Mouse (Mus musculus) limb, embryonic 14.5 days (tissue): ENCODE data around the gene Mast4. TPM values are rescaled to one million over a fixed set of nuclear protein-coding genes. Genes with fewer than 3 reads are reported as not detected.

ENCODE experiments used
- ATAC-seq: fragments of 200-750 bp; cut with Nextera tagmentation; 2 replicates; pipeline ENCODE4 v1.8.0; 2017; ENCODE audit warnings: low read depth, moderate number of reproducible peaks, moderate TSS enrichment; ENCODE audit not compliant: low FRiP score
- DNase-seq: peaks from one replicate; pipeline ENCODE4 v3.0.0-alpha.2; 2015; ENCODE audit warnings: low spot score
- H3K27ac ChIP-seq: fragments of 300-500 bp; sonication (generic); replicated peaks from 2 replicates; pipeline ENCODE4 v1.5.1; 2014; ENCODE audit warnings: low read depth, mild to moderate bottlenecking, low read length, moderate library complexity, mixed read lengths
- H3K27me3 ChIP-seq: fragments of 300-500 bp; sonication (generic); 2 replicates; pipeline ENCODE4 v1.6.1; 2014; ENCODE audit warnings: low read length, mixed read lengths; ENCODE audit not compliant: control insufficient read depth, insufficient read depth
- H3K36me3 ChIP-seq: fragments of 300-500 bp; sonication (generic); 2 replicates; pipeline ENCODE4 v1.6.1; 2014; ENCODE audit warnings: mild to moderate bottlenecking, low read length, moderate library complexity, mixed read lengths; ENCODE audit not compliant: control insufficient read depth, insufficient read depth
- H3K4me1 ChIP-seq: fragments of 300-500 bp; sonication (generic); 2 replicates; pipeline ENCODE4 v1.6.1; 2014; ENCODE audit warnings: antibody characterized with exemption, low read length, mixed read lengths; ENCODE audit not compliant: control insufficient read depth, insufficient read depth
- H3K4me2 ChIP-seq: fragments of 300-500 bp; sonication (generic); replicated peaks from 2 replicates; pipeline ENCODE4 v1.6.1; 2014; ENCODE audit warnings: low read depth, mild to moderate bottlenecking, low read length, moderate library complexity; ENCODE audit not compliant: severe bottlenecking
- H3K4me3 ChIP-seq: fragments of 300-500 bp; sonication (generic); replicated peaks from 2 replicates; pipeline ENCODE4 v1.5.1; 2014; ENCODE audit warnings: low read length
- H3K9ac ChIP-seq: fragments of 300-500 bp; sonication (generic); 2 replicates; pipeline ENCODE4 v1.6.1; 2014; ENCODE audit warnings: mild to moderate bottlenecking, low read depth, low read length, moderate library complexity; ENCODE audit not compliant: severe bottlenecking
- H3K9me3 ChIP-seq: fragments of 300-500 bp; sonication (generic); 2 replicates; pipeline ENCODE4 v1.6.1; 2016; ENCODE audit warnings: low read length; ENCODE audit not compliant: control insufficient read depth
- POLR2A ChIP-seq: fragments of 200-500 bp; IDR thresholded peaks from 2 replicates; pipeline ENCODE4 v1.8.0; 2012; ENCODE audit warnings: inconsistent platforms, mild to moderate bottlenecking, moderate library complexity, borderline replicate concordance; ENCODE audit not compliant: insufficient read depth, insufficient read length; ENCODE audit errors: extremely low read depth
- WGBS: fragments of 180-500 bp; shearing (Covaris S2); extraction: QIAGEN DNeasy Blood & Tissue Kit; methylation state at CpG from one replicate; pipeline ENCODE4 v1.1.7; 2014; 5-methylcytosine and 5-hydroxymethylcytosine counted together
- polyA plus RNA-seq, 2 experiments: library from polyadenylated mRNA; depleted of rRNA in 1 of 2; stranded (reverse) in 1 of 2; unstranded in 1 of 2; fragments of >200 nt; fragmentation: Nextera tagmentation in 1 of 2; extraction: Ambion mirVana in 1 of 2; gene quantifications; 2 replicates each; pipeline versions ENCODE4 v1.2.1 to v1.2.3; 2012 to 2014

Gene Mast4
- polyA plus RNA-seq, 2 experiments = 12.5 to 25.2 TPM

DNA sequence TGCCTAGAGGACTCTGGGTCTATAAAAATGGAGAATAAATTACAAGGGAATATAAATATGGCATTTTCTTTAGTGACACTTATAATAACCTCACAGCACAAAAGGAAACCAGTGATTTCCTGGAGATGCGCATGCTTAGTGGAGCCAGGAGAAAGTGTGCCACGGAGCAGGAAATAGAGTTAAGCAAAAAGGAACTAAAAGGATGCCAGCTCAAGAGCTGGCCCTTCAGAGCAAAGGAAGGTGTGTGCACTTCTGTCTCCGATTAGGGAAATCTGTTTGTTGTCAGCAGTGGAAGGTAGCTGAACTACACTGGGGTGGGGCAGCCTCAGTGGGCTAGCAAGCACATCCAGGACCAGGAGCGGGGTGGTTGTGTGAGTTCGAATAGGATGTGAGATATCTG is 634.1 kb downstream of the Mast4 start:
- H3K4me3 ChIP-seq = no peak overlapping the region
- H3K27ac ChIP-seq = no peak overlapping the region
- 88% methylated on average over 5 of the region's 5 CpGs for WGBS
- no peak overlapping the region for H3K4me2 ChIP-seq
- H3K4me1 ChIP-seq = peaks cover 4% of the 10 kb centered on the region; the same call in 1 of the 2 replicates
- H3K9me3 ChIP-seq = no peaks in the 10 kb centered on the region
- ATAC-seq = no peak
- TF ChIP-seq POLR2A = no peak
- H3K9ac ChIP-seq = no peak overlapping the region
- DNase-seq = no peak
- no peaks in the 10 kb centered on the region for H3K27me3 ChIP-seq
- H3K36me3 ChIP-seq = no peaks in the 10 kb centered on the region

DNA sequence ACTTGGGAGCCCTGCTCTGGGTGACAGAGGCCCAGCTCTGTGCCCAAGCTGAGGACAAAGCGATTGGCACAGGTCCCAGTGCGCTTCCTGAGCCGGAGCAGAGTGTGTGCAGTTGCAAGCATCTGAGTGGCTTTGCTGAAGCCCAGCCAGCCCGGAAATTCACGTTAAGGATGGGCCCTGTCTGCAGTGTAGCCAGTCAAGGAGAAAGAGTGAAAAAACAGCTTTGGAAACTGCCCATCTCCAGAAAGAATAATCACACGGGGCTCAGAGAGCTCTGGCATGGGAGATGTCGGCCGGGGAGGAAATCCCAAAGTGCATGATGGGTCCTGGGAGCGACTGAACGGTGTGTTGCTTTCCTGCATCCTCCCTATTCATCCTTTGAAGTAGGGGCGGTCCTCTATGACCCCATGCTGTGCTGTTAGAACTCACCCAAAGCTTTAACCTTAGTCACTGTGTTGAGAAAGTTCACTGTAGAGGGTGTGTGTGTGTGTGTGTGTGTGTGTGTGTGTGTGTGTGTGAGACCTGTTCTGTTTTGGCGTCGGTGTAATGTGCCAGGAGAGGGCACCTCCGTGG is 635.5 kb downstream of the Mast4 start:
- Histone ChIP-seq H3K4me2 (peak overlapping the region; percentile 29), H3K9ac (no peak overlapping the region), H3K9me3 (no peaks in the 10 kb centered on the region), H3K4me3 (no peak overlapping the region), H3K27ac (no peak overlapping the region), H3K27me3 (no peaks in the 10 kb centered on the region), H3K36me3 (no peaks in the 10 kb centered on the region), H3K4me1 (peaks cover 4% of the 10 kb centered on the region; the same call in 1 of the 2 replicates)
- 50% methylated on average over 14 of the region's 14 CpGs for WGBS
- DNase-seq (peak; percentile 49), ATAC-seq (no peak)
- no peak for TF ChIP-seq POLR2A

DNA sequence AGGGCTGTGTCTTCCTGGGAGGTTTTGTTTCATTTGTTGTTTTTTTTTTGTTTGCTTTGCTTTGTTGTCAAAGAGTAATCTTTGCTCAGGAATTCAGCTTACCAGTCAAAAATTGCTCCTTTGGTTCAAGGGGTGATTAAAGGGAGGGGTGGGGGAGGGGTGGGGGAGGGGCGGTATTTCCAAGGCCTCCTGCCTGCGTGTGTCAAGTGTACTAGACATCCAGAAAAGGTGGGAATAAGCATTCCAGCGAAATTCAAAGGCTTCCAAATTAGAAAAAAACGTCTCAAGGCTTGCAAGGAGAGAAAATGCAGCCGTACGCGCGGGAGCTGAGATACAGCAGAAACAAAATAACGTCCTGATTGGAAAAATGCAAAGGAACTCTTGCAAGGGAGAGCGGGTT is 636.0 kb downstream of the Mast4 start:
- H3K4me3 ChIP-seq = no peak overlapping the region
- no peak overlapping the region for H3K27ac ChIP-seq
- peak overlapping the region; percentile 29 for H3K4me2 ChIP-seq
- H3K27me3 ChIP-seq = no peaks in the 10 kb centered on the region
- TF ChIP-seq POLR2A = no peak
- no peaks in the 10 kb centered on the region for H3K9me3 ChIP-seq
- peaks cover 4% of the 10 kb centered on the region; the same call in 1 of the 2 replicates for H3K4me1 ChIP-seq
- DNase-seq (no peak), ATAC-seq (no peak)
- WGBS = 35% methylated on average over 10 of the region's 10 CpGs
- no peak overlapping the region for H3K9ac ChIP-seq
- H3K36me3 ChIP-seq = no peaks in the 10 kb centered on the region

DNA sequence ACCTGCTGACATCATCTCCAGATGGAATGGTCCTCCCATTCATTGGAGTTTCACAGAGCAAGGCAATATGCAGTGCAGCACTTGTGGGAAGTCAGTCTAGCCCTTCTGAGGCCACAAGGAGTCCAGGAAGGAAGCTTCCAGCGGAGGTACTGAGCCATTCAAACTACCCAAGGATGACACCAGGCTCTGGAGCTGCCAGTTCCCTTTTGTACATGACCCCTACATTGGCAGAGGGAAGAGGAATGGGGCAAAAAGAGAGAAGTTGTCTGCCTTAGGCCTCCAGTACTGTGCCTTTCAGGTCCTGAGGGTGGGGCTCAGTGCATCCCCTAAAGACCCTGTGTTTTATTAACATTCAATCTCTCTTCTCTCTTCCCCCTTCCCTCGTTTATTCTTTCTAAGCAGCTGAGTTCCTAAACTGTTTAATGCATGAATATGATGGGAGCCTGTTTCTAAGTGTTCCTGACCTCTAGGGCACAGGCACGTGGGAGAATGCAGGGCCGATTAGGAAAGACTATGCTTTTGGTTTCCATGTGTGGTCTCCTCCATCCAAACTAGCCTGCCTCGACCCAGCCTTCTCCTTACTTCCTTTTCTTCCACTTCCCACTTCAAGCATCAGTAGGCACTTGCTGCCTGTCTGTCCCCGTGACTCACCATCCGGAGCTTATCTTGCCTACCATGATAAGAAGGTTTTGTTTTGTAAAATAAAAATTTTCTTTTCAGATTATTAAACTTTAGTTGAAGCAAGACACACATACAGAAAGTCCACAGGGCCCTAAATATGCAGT is 639.0 kb downstream of the Mast4 start:
- 77% methylated on average over 7 of the region's 7 CpGs for WGBS
- no peak for TF ChIP-seq POLR2A
- no peaks in the 10 kb centered on the region for H3K27me3 ChIP-seq
- ATAC-seq (no peak), DNase-seq (no peak)
- H3K9me3 ChIP-seq = no peaks in the 10 kb centered on the region
- H3K4me2 ChIP-seq = no peak overlapping the region
- H3K4me3 ChIP-seq = no peak overlapping the region
- H3K9ac ChIP-seq = no peak overlapping the region
- H3K4me1 ChIP-seq = peaks cover 4% of the 10 kb centered on the region; the same call in 1 of the 2 replicates
- no peak overlapping the region for H3K27ac ChIP-seq
- no peaks in the 10 kb centered on the region for H3K36me3 ChIP-seq

DNA sequence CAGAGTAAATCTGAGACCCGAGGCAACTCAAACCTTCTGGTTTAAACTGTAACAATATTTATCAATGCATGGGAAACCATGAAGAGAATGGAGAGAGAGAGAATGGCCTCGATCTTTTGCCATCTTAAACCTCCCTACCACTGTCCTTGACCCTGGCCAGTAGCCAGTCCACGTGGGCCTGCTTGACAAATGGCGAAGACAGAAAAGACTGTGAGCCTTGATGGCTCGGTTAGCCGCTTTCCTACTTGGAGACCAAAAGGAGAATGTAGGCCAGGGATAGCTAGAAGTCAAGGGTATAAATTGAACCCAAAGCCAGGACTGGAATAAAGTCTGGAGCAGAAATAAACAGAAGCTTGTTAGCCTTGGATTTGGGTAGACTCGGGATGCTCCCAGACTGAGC is 640.1 kb downstream of the Mast4 start:
- Histone ChIP-seq H3K4me2 (no peak overlapping the region), H3K27me3 (no peaks in the 10 kb centered on the region), H3K36me3 (no peaks in the 10 kb centered on the region), H3K27ac (no peak overlapping the region), H3K9me3 (no peaks in the 10 kb centered on the region), H3K4me3 (no peak overlapping the region), H3K9ac (no peak overlapping the region), H3K4me1 (peaks cover 4% of the 10 kb centered on the region; the same call in 1 of the 2 replicates)
- no peak for TF ChIP-seq POLR2A
- DNase-seq = no peak
- WGBS = 90% methylated on average over 7 of the region's 7 CpGs
- no peak for ATAC-seq
